Mouse (Mus musculus) hindbrain, embryonic 13.5 days (tissue): ENCODE results near the gene Itprip. TPM values are rescaled to one million over a fixed set of nuclear protein-coding genes. Genes with fewer than 3 reads are reported as not detected.
A peak's percentile ranks its signal among the peaks of the same experiment; 100 is the strongest.

ENCODE experiments used
- ATAC-seq: fragments of 200-750 bp; cut with Nextera tagmentation; 2 replicates; pipeline ENCODE4 v1.8.0; 2017; ENCODE audit warnings: moderate TSS enrichment; ENCODE audit not compliant: low FRiP score
- H3K27ac ChIP-seq: fragments of 300-500 bp; sonication (generic); 2 replicates; pipeline ENCODE4 v1.5.1; 2015; ENCODE audit warnings: inconsistent platforms, mild to moderate bottlenecking, moderate library complexity
- H3K27me3 ChIP-seq: fragments of 300-500 bp; sonication (generic); 2 replicates; pipeline ENCODE4 v1.6.1; 2015; ENCODE audit warnings: mild to moderate bottlenecking, inconsistent platforms
- H3K36me3 ChIP-seq: fragments of 300-500 bp; sonication (generic); 2 replicates; pipeline ENCODE4 v1.6.1; 2015; ENCODE audit warnings: mild to moderate bottlenecking, inconsistent platforms
- H3K4me1 ChIP-seq: fragments of 300-500 bp; sonication (generic); replicated peaks from 2 replicates; pipeline ENCODE4 v1.6.1; 2015; ENCODE audit warnings: inconsistent platforms
- H3K4me2 ChIP-seq: fragments of 300-500 bp; sonication (generic); 2 replicates; pipeline ENCODE4 v1.6.1; 2015; ENCODE audit warnings: inconsistent platforms, mild to moderate bottlenecking, moderate library complexity
- H3K4me3 ChIP-seq: fragments of 300-500 bp; sonication (generic); 2 replicates; pipeline ENCODE4 v1.5.1; 2015; ENCODE audit warnings: mild to moderate bottlenecking, inconsistent platforms
- H3K9ac ChIP-seq: fragments of 300-500 bp; sonication (generic); 2 replicates; pipeline ENCODE4 v1.6.1; 2015; ENCODE audit warnings: mild to moderate bottlenecking, inconsistent platforms
- H3K9me3 ChIP-seq: fragments of 300-500 bp; sonication (generic); 2 replicates; pipeline ENCODE4 v1.6.1; 2016; ENCODE audit warnings: inconsistent platforms
- WGBS: fragments of 180-500 bp; shearing (Covaris S2); methylation state at CpG from one replicate; pipeline ENCODE4 v1.1.7; 2015; 5-methylcytosine and 5-hydroxymethylcytosine counted together
- polyA plus RNA-seq: library from polyadenylated mRNA; unstranded; fragments of >200 nt; fragmentation: Nextera tagmentation; extraction: Ambion mirVana; gene quantifications from 2 replicates; pipeline ENCODE4 v1.2.1, GENCODE M21; 2015

The Itprip gene
- polyA plus RNA-seq, 1 experiment from 2014 or later: 7.8 TPM

GRCm38 (mm10) chr19:47910751-47911150 is 8.3 kb downstream of the Itprip start:
- Histone ChIP-seq H3K9ac (no peak overlapping the region), H3K36me3 (no peaks in the 10 kb centered on the region), H3K4me3 (no peak overlapping the region), H3K27ac (peak overlapping the region; percentile 98; the same call in 1 of the 2 replicates), H3K4me1 (peaks cover 28% of the 10 kb centered on the region), H3K27me3 (no peaks in the 10 kb centered on the region), H3K4me2 (no peak overlapping the region), H3K9me3 (no peaks in the 10 kb centered on the region)
- 89% methylated on average over 4 of the region's 4 CpGs for WGBS
- no peak for ATAC-seq

- Histone ChIP-seq H3K9me3 (no peaks in the 10 kb centered on the region), H3K4me3 (no peak overlapping the region), H3K27me3 (no peaks in the 10 kb centered on the region), H3K36me3 (no peaks in the 10 kb centered on the region), H3K27ac (peak overlapping the region; percentile 98), H3K4me2 (peak overlapping the region; percentile 60), H3K9ac (peak overlapping the region; percentile 82), H3K4me1 (peaks cover 32% of the 10 kb centered on the region)
- peak; percentile 7; the same call in 1 of the 2 replicates for ATAC-seq
- 42% methylated on average over 4 of the region's 4 CpGs for WGBS
These were observed 8.9 kb downstream of the Itprip start for GRCm38 (mm10) chr19:47910117-47910618.

GRCm38 (mm10) chr19:47909387-47910116 is 9.5 kb downstream of the Itprip start:
- WGBS: 0% methylated on average over 10 of the region's 10 CpGs
- Histone ChIP-seq H3K36me3 (no peaks in the 10 kb centered on the region), H3K27me3 (no peaks in the 10 kb centered on the region), H3K4me1 (peaks cover 36% of the 10 kb centered on the region), H3K9ac (peak overlapping the region; percentile 82), H3K9me3 (no peaks in the 10 kb centered on the region), H3K4me2 (peak overlapping the region; percentile 60), H3K4me3 (peak overlapping the region; percentile 35), H3K27ac (peak overlapping the region; percentile 98)
- ATAC-seq: peak; percentile 81

GRCm38 (mm10) chr19:47908961-47909371 is 10.1 kb downstream of the Itprip start:
- Histone ChIP-seq H3K4me2 (peak overlapping the region; percentile 60), H3K36me3 (no peaks in the 10 kb centered on the region), H3K9me3 (no peaks in the 10 kb centered on the region), H3K27me3 (no peaks in the 10 kb centered on the region), H3K27ac (peak overlapping the region; percentile 98), H3K9ac (peak overlapping the region; percentile 82), H3K4me1 (peaks cover 37% of the 10 kb centered on the region), H3K4me3 (peak overlapping the region; percentile 35; the same call in 1 of the 2 replicates)
- ATAC-seq: peak; percentile 50
- WGBS: 34% methylated on average over 5 of the region's 6 CpGs

GRCm38 (mm10) chr19:47907596-47907995 is 11.5 kb downstream of the Itprip start:
- H3K36me3 ChIP-seq: no peaks in the 10 kb centered on the region
- H3K4me1 ChIP-seq: peaks cover 50% of the 10 kb centered on the region
- H3K27me3 ChIP-seq: no peaks in the 10 kb centered on the region
- no peak overlapping the region for H3K9ac ChIP-seq
- H3K27ac ChIP-seq: no peak overlapping the region
- H3K4me2 ChIP-seq: no peak overlapping the region
- no peak overlapping the region for H3K4me3 ChIP-seq
- no peak for ATAC-seq
- 95% methylated on average over 9 of the region's 9 CpGs for WGBS
- H3K9me3 ChIP-seq: no peaks in the 10 kb centered on the region

- Histone ChIP-seq H3K27me3 (no peaks in the 10 kb centered on the region), H3K36me3 (no peaks in the 10 kb centered on the region), H3K4me3 (no peak overlapping the region), H3K27ac (no peak overlapping the region), H3K9me3 (no peaks in the 10 kb centered on the region), H3K4me1 (peaks cover 57% of the 10 kb centered on the region), H3K4me2 (no peak overlapping the region), H3K9ac (no peak overlapping the region)
- ATAC-seq: no peak
- 91% methylated on average over 5 of the region's 5 CpGs for WGBS
These were observed 13.5 kb downstream of the Itprip start for GRCm38 (mm10) chr19:47905603-47906002.

GRCm38 (mm10) chr19:47905081-47905480 is 14.0 kb downstream of the Itprip start:
- no peaks in the 10 kb centered on the region for H3K27me3 ChIP-seq
- no peak overlapping the region for H3K9ac ChIP-seq
- no peak overlapping the region for H3K4me3 ChIP-seq
- H3K4me2 ChIP-seq: no peak overlapping the region
- WGBS: 84% methylated on average over 4 of the region's 4 CpGs
- no peak for ATAC-seq
- H3K4me1 ChIP-seq: peaks cover 52% of the 10 kb centered on the region
- no peaks in the 10 kb centered on the region for H3K9me3 ChIP-seq
- no peaks in the 10 kb centered on the region for H3K36me3 ChIP-seq
- H3K27ac ChIP-seq: no peak overlapping the region

GRCm38 (mm10) chr19:47903679-47904078 is 15.4 kb downstream of the Itprip start:
- 53% methylated on average over 4 of the region's 4 CpGs for WGBS
- 0 out of 2 replicates have a peak, but pooled peaks have one; percentile 43 for ATAC-seq
- H3K4me1 ChIP-seq: peaks cover 38% of the 10 kb centered on the region

GRCm38 (mm10) chr19:47902316-47903201 is 16.5 kb downstream of the Itprip start:
- Histone ChIP-seq H3K4me1 (peaks cover 34% of the 10 kb centered on the region), H3K27ac (no peak overlapping the region), H3K9ac (no peak overlapping the region), H3K36me3 (peaks cover 3% of the 10 kb centered on the region), H3K27me3 (no peaks in the 10 kb centered on the region), H3K4me2 (no peak overlapping the region), H3K4me3 (no peak overlapping the region), H3K9me3 (no peaks in the 10 kb centered on the region)
- WGBS: 77% methylated on average over 13 of the region's 13 CpGs
- no peak for ATAC-seq

More at GRCm38 (mm10) chr19:47903679-47904078, 15.4 kb downstream of the Itprip start:
- Histone ChIP-seq H3K27ac (no peak overlapping the region), H3K4me3 (no peak overlapping the region), H3K9me3 (no peaks in the 10 kb centered on the region), H3K4me2 (no peak overlapping the region), H3K9ac (no peak overlapping the region), H3K36me3 (no peaks in the 10 kb centered on the region), H3K27me3 (no peaks in the 10 kb centered on the region)

GRCm38 (mm10) chr19:47900558-47900957 is 18.5 kb downstream of the Itprip start:
- Histone ChIP-seq H3K36me3 (peaks cover 23% of the 10 kb centered on the region), H3K27ac (no peak overlapping the region), H3K4me1 (peaks cover 33% of the 10 kb centered on the region), H3K9ac (no peak overlapping the region), H3K9me3 (no peaks in the 10 kb centered on the region), H3K4me3 (no peak overlapping the region), H3K27me3 (no peaks in the 10 kb centered on the region), H3K4me2 (no peak overlapping the region)
- no peak for ATAC-seq
- 90% methylated on average over 10 of the region's 10 CpGs for WGBS

- Histone ChIP-seq H3K4me2 (no peak overlapping the region), H3K9ac (no peak overlapping the region), H3K9me3 (no peaks in the 10 kb centered on the region), H3K4me3 (no peak overlapping the region), H3K36me3 (peaks cover 29% of the 10 kb centered on the region), H3K4me1 (peaks cover 28% of the 10 kb centered on the region), H3K27ac (no peak overlapping the region), H3K27me3 (no peaks in the 10 kb centered on the region)
- WGBS: 69% methylated on average over 6 of the region's 6 CpGs
- ATAC-seq: no peak
These were observed 19.1 kb downstream of the Itprip start for GRCm38 (mm10) chr19:47900012-47900411.

GRCm38 (mm10) chr19:47898472-47899079 is 20.5 kb downstream of the Itprip start:
- ATAC-seq: no peak
- no peak overlapping the region for H3K4me2 ChIP-seq
- H3K27me3 ChIP-seq: no peaks in the 10 kb centered on the region
- no peak overlapping the region for H3K27ac ChIP-seq
- H3K9ac ChIP-seq: no peak overlapping the region
- WGBS: 95% methylated on average over 8 of the region's 8 CpGs
- no peaks in the 10 kb centered on the region for H3K9me3 ChIP-seq
- peaks cover 39% of the 10 kb centered on the region for H3K36me3 ChIP-seq
- H3K4me3 ChIP-seq: no peak overlapping the region
- H3K4me1 ChIP-seq: peaks cover 21% of the 10 kb centered on the region
